Mouse (Mus musculus): ENCODE measurements around the gene Vapa.
"Not testable (repeated sequence)": the region's sequence is repeated elsewhere in the genome, so short reads cannot be mapped to it uniquely, and the experiment has no call there.

Gene Vapa

DNA sequence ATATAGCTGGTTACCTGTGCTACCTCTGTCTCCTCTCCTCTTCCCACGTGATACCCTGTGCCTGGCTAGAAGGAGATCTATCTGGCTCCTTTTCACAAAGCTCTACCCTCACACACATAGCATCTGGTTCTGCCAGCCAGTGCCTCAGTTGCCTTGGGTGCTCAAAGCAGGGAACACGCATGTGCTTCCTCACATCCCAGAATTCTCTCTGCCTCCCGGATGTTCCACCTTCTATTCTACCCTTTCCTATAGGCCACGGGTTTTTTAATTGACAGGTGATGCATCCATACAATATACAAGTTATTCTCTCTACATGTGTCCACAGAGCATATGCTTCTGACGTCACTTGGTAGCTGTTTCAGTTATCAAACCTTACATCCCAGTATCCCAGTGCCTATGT lies 49.2 kb downstream of the Vapa start:
- no peak for DNase-seq (ENCODE audit: low spot score in 2 of 2)

DNA sequence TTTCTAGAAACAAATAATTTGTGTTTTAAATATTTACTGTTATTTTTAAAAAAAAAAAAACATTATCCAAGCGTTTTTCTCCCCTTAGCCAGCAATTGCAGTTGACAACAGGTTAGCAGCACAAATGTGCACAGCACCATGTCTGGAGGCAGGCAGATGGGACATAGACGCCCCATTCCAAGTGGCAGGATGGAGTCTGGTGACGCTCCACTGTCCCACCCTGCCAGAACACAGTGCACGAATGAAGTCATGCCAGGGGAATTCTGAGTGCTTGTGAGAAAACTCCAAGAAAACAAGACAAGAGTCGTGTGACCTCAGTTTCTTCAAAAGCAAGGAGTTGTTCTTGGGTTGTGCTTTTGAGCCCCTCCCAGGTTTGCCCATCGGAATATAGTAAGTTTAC lies 50.0 kb downstream of the Vapa start:
- no peak for DNase-seq (ENCODE audit: low spot score in 2 of 2)

DNA sequence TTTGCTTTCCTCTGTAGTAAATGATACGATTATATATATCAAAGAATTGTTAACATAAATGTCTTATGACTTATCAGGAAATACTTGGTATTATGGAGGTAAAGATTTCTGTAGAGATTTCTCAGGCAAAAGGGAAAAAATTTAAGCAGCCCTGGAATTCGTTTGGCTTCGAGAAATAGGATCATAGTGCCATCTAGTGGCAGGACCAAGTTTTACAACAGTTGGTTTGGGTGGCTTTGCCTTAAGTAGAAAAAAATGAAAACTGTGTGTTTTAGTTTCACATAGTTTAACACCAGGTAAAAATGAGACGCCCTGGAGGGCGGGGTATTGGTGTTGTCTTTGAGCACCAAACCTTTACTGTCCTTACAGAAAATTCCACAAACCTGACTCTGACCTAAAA lies 50.6 kb downstream of the Vapa start:
- peak; percentile 58 to 65 for DNase-seq (ENCODE audit: low spot score in 2 of 2)

DNA sequence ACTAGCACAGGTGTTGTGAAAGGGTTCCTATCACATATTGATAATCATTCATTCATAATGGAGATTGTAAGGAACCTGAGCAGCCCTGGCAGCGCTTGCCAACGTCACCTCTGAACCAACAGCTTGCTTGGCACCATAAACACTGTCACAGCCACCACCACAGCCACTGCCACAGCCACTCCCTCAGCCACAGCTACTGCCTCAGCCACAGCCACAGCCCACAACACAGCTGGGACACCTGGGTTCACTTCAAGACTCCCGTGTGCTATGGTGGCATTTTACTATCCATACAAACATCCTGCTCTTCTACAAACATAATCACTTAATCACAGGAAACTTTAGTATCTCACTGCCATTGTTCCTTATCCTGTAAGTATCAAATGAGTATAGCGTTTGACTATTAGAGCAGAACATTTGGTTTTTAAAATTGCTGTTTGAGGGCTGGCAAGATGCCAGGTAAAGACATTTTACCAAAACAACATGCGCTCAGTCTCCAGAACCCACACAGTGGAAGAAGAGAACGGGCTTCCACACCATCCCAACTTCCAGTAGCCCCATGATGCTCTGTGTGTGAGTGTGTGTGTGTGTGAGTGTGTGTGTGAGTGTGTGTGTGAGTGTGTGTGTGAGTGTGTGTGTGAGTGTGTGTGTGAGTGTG lies 51.9 kb downstream of the Vapa start:
- no peak for DNase-seq (ENCODE audit: low spot score in 2 of 2)

DNA sequence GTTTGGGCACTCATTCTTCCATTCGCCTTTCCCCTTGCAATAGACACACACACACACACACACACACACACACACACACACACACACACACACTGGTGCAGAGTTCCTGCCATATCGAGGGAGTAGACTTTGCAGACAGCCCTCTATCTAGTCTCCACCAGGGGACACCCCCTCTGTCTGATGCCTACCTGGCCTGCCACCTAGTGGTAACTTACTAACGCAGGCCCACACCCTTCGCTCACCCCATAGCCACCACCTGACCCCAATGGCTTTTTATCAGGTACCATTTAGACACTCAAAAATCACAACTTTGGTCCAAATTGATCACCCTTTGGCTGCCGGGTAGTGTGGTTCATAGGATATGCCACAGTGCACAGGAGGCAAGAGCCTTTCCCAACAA lies 54.1 kb downstream of the Vapa start:
- no peak for DNase-seq (ENCODE audit: low spot score in 2 of 2)

DNA sequence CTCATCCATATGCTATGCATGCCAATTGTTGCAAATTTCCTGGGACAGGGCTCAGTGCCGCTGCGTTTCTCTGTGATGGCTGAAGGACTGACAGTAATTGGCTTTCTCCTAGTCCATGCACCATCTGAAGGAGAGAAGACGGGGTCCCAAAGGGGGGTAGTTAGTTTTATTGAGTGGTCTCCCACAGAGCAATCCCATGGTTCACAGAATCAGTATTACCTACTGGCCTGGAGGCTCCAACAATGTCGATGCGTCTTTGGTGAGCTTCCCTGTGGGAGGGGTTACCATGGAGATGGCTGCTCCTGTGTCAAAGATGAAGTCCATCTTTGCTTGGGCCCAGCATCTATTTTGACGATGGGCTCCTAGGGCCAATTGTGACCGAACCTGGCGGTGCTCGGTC lies 54.6 kb downstream of the Vapa start:
- DNase-seq (ENCODE audit: low spot score in 2 of 2), result no peak

DNA sequence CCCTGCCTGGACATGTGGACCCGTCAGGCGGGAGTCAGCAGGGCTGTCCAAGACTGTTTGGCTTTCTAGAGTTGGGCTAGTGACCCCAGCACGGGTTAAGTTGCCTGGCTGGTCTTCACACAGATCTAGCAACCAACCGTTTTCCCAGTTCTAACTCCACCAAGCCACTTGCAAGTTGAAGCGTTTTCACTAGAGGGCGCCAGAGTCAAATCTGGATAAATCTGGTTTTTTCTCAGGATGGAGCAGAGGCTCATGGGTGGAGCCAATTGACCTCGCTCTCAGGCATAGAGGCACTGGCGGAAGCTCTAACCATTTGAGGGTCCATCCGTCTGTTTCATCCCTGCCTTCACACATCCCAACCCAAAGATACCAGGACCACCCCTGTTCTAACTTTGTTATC lies 55.1 kb downstream of the Vapa start:
- DNase-seq (ENCODE audit: low spot score in 2 of 2), result peak; percentile 36 to 55

DNA sequence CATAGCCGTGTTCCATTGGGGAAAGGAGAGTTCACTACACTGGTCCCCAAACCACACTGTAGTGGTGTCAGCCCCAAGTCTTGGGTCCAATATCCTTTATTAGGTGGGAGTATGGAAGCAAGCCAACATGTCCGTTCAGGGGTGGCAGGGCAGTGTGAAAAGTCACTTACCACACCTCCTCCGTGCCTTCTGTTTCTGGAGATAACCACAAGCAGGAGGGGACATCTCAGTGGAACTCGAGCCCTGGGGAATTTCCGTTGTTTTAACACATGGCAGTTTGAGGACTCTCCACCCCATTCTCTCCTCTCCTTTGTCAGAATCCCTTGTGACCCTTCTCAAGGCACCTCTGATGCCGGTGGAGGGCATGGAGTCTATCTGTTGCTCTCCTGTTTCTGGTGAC lies 56.1 kb downstream of the Vapa start:
- DNase-seq (ENCODE audit: low spot score in 2 of 2), result no peak

DNA sequence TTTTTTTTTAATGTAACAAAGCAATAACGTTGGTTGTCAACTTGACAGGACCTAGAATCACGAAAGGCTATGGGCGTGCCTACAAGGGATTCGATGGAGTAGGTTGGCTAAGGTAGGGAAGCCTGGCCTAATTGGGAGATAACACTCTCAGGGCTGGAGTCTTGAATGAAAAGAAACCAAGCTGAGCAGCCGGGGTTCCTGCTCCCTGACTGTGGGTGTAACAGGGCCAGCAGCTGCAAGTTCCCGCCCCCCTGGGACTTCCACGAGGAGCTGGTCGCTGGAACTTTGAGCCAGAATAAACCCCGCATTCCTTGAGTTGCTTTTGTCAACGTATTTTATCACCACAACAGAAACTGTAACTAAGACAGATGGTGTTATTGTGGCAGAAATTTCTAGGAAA lies 56.6 kb downstream of the Vapa start:
- DNase-seq (ENCODE audit: low spot score in 2 of 2), result no peak

DNA sequence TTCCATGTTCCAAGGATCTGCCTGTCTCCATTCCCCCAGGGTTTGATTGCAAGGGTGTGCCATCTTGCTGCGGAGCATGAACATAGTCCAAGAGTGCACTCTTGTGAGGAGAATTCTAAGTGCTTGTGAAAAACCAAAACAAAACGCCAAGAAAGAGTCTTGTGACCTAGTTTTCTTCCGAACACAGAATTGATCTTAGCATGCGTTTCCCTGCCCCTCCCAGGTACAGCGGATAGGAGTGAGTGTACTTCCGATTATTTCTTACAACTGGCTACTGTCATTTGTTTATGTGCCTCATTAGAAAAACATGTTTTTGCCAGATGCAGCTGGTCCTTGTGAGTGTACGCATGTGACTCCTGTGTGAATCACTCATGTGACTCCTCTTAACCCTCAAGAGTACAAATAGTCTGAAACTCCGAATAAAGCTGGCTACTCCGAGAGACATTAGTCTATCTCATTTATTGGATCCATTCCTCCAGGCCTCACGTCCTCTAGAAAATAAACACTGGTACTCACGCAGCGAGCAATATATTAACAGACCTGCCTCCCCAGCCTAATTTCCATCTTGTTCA lies 60.8 kb downstream of the Vapa start:
- DNase-seq (ENCODE audit: low spot score in 2 of 2), result no peak

DNA sequence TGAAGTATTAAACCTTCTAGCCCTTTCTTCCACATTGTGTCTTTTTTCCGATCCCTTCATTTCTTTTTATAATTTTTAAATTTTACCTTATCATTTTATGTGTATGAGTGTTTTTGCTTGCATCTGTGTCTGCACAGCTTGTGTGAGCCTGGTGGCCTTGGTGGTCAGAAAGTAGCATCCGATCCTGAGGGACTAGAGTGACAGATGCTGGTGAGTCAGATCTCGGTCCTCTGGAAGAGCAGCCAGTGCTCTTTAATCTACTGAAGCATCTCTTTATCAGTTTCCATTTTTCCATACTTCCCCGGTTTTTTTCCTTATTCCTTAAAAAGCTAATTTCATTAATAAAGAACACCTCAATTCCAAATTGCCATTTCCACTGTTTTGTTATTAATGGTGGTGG lies 63.0 kb downstream of the Vapa start:
- DNase-seq (ENCODE audit: low spot score in 2 of 2), result no peak

DNA sequence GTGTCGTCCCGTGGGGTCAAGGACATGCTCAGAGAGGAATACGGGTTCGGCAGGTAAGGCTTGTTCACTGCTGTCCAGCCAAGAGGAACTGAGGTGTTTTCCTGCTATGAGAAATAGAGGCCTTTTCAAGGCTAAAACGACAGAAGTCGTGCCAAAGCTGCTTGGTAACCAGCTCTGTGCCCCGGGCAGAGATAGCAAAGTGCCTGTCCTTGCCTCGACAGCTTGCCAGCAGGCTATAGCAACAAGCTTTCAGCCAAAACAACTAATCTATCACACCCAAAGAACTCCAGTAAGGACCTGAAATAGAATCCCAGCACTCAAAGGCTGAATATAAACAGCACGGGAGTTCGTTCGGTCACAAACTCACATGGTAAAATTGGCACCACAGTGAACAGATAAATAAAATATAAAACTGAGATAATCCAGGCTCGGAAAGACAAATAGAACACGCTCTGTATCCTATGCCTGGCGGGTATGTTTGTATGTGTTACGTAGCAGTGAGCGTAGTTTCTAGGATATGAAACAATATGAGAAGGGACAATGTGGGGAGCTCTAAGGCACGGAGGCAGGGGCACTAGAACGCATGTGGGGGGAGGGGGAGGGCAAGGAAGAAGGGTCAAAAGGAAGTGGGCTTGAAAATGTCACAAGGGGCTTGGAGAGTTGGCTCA lies 64.5 kb downstream of the Vapa start:
- DNase-seq (ENCODE audit: low spot score in 2 of 2), result no peak

DNA sequence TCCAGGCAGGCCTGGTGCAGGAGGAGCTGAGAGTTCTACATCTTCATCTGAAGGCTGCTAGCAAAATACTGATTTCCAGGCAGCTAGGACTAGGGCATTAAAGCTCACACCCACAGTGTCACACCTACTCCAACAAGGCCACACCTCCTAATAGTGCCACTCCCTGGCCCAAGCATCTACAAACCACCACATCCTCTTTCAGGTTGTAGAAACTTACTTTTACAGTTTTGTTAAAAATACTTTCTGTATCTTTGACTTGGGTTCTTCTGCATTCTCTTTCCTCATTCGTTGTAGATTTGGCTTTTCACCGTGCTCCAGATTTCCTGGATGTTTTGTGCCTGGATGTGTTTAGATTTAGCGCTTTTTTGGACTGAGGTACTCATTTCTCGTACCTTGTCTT lies 67.1 kb downstream of the Vapa start:
- not testable (repeated sequence) for DNase-seq (ENCODE audit: low spot score in 2 of 2)

DNA sequence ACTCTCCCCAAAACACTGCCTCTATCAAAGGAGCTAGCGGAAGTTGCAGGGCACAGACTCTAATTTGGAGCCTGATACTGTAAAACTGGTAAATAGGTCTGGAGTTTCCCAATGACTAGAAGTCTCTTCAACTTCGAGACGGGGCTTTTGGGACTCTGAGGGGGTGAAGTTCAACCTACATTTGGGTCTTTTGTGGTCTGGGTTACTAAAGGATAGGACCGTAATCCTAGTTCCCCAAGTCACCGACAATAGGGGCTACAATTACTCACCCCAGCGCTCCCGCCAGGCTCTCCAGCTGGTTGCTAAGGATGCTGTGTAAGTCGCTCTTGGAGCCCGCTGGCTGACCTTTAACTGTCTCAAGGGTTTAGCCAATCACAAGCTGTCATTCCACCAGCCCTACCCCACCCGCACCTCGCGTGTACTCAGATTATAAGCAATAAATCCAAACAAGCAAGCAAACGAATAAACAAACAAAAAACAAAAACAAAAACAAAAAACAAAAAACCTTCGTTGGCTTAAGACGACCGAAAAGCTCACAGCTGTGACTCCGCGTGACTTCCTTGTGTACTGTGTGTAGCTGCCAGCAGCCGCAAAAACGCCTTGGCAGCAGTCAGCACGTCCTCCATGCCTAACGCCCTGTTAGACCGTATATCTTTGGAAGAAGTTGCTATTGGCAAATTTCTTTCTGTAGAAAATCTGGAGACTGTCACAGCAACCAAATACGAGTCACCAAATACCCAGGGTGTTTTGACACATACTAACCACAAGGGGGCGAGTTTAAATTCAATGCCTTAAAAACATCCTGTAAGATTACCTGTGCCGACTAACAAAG lies 72.7 kb downstream of the Vapa start, which contains the start of gene Tmem232:
Gene Tmem232, minus strand, starts transcription at position 342 of the 832 bp plus-strand sequence.
- DNase-seq (ENCODE audit: low spot score in 2 of 2), result no peak

DNA sequence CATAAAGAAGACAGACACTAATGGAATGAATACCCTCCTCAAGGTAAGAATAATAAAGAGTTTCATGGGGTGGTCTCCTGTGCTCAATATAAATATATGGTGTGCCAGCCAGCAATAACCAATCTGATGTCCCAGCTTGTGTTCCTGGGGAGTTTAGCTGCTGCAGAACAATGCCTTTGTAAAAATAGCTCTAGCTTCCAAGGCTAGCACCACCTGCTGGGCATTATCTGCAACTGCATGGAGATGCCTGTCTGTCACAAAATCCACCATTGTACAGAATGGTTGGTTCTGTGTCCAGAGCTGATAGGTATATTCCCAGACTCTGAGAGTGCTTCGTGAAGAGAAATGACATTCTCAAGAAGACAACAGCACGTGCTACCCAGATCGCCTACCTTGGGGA lies 77.2 kb downstream of the Vapa start:
- DNase-seq (ENCODE audit: low spot score in 2 of 2), result no peak

DNA sequence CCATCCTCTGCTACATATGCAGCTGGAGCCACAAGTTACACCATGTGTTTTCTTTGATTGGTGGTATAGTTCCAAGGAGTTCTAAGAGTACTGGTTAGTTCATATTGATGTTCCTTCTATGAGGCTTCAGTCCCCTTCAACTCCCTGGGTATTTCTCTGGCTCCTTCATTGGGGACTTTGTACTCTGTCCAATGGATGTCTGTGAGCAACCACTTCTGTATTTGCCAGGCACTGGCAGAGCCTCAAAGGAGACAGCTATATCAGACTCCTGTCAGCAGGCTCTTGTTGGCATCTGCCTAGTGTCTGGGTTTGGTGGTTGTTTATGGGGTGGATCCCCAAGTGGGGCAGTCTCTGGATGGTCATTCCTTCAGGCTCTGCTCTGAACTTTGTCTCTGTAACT lies 81.0 kb downstream of the Vapa start:
- not testable (repeated sequence) for DNase-seq (ENCODE audit: low spot score in 2 of 2)

Measured in frontal cortex, postnatal 25 days (tissue).